Mouse (Mus musculus): ENCODE data around the gene Sag.

GRCm38 (mm10) chr1:87882554-87882953 lies 79.1 kb downstream of the Sag start:
- TF ChIP-seq CTCF (IDR thresholded peaks at IDR 0.05; ENCODE audit: control insufficient read depth, insufficient read depth, insufficient read length) (no peak), MAX (IDR thresholded peaks at IDR 0.05) (no peak), USF1 (IDR thresholded peaks at IDR 0.05; ENCODE audit: low read depth) (no peak), FOSL1 (IDR thresholded peaks at IDR 0.05; ENCODE audit: insufficient read depth, low read length, poor library complexity, severe bottlenecking) (no peak), MYOG (IDR thresholded peaks at IDR 0.05; ENCODE audit: control insufficient read depth, extremely low read depth, insufficient read length) (no peak), MYOD1 (IDR thresholded peaks at IDR 0.05; ENCODE audit: control insufficient read depth, insufficient read length, low read depth) (no peak), CEBPB (IDR thresholded peaks at IDR 0.05; ENCODE audit: low read depth) (no peak)
